Mouse (Mus musculus) E14TG2a.4 (cell line): ENCODE results near the gene Dab1.

ENCODE experiments used
- CTCF ChIP-seq: conservative IDR thresholded peaks from 2 replicates; pipeline ENCODE4 v1.5.1; 2014; ENCODE audit warnings: low read length
- NANOG ChIP-seq: IDR thresholded peaks from 2 replicates; pipeline ENCODE4 v1.6.1; 2014; ENCODE audit warnings: borderline replicate concordance, low read length, mixed read lengths
- POU5F1 ChIP-seq: IDR thresholded peaks from 2 replicates; pipeline ENCODE4 v1.6.1; 2014; ENCODE audit warnings: low read length, borderline replicate concordance

GRCm38 (mm10) chr4:104714925-104715519 is 1095.9 kb downstream of the Dab1 start:
- TF ChIP-seq CTCF (no peak), POU5F1 (no peak), NANOG (no peak)
